Mouse (Mus musculus) small intestine, adult 2 months (tissue): Measurements from ENCODE around the gene Lmo1. TPM values are rescaled to one million over a fixed set of nuclear protein-coding genes. Genes with fewer than 3 reads are reported as not detected.
"Not testable (repeated sequence)": the region's sequence is repeated elsewhere in the genome, so short reads cannot be mapped to it uniquely, and the experiment has no call there.

Experiments
- H3K27ac ChIP-seq: fragments of 200-500 bp; 2 replicates; pipeline ENCODE4 v1.5.1; 2012; ENCODE audit warnings: low read depth, low read length, control low read depth, inconsistent platforms; ENCODE audit not compliant: insufficient read depth
- H3K27me3 ChIP-seq: fragments of 200-500 bp; 2 replicates; pipeline ENCODE4 v1.6.1; 2012; ENCODE audit warnings: mild to moderate bottlenecking, moderate library complexity, low read length, inconsistent platforms; ENCODE audit not compliant: control insufficient read depth, insufficient read depth
- H3K36me3 ChIP-seq: fragments of 200-500 bp; 2 replicates; pipeline ENCODE4 v1.6.1; 2012; ENCODE audit warnings: mild to moderate bottlenecking, low read length, control low read depth, inconsistent platforms; ENCODE audit not compliant: control insufficient read depth, insufficient read depth
- H3K4me1 ChIP-seq: fragments of 200-500 bp; 2 replicates; pipeline ENCODE4 v1.6.1; 2012; ENCODE audit warnings: low read length, inconsistent platforms, mixed read lengths; ENCODE audit not compliant: control insufficient read depth, insufficient read depth, insufficient read length
- H3K4me3 ChIP-seq: fragments of 200-500 bp; 2 replicates; pipeline ENCODE4 v1.5.1; 2012; ENCODE audit warnings: low read depth, mild to moderate bottlenecking, control low read depth, inconsistent platforms, low read length, moderate library complexity
- CTCF ChIP-seq: fragments of 200-500 bp; IDR thresholded peaks from 2 replicates; pipeline ENCODE4 v1.5.1; 2012; ENCODE audit warnings: low read depth, mild to moderate bottlenecking, control low read depth, inconsistent platforms, low read length, moderate library complexity, mixed read lengths; ENCODE audit not compliant: insufficient replicate concordance, insufficient read length; ENCODE audit errors: extremely low read depth
- POLR2A ChIP-seq: fragments of 200-500 bp; IDR thresholded peaks from 2 replicates; pipeline ENCODE4 v1.6.1; 2012; ENCODE audit warnings: low read depth, mild to moderate bottlenecking, control low read depth, inconsistent platforms, low read length, moderate library complexity
- WGBS: fragments of 180-500 bp; shearing (Covaris S2); methylation state at CpG from one replicate; pipeline ENCODE4 v1.1.7; 2018; 5-methylcytosine and 5-hydroxymethylcytosine counted together
- polyA plus RNA-seq: library from polyadenylated mRNA; depleted of rRNA; stranded (reverse); fragments of >200 nt; gene quantifications from 2 replicates; pipeline ENCODE4 v1.2.3, GENCODE M21; 2012

Lmo1 gene
- polyA plus RNA-seq, 1 experiment, result 0.44 TPM

- no peak overlapping the region for H3K4me3 ChIP-seq
- no peaks in the 10 kb centered on the region for H3K36me3 ChIP-seq
- H3K4me1 ChIP-seq, result no peaks in the 10 kb centered on the region
- no peaks in the 10 kb centered on the region for H3K27me3 ChIP-seq
- WGBS, result 79% methylated on average over 8 of the region's 8 CpGs
- no peak overlapping the region for H3K27ac ChIP-seq
- TF ChIP-seq CTCF (no peak), POLR2A (no peak)
These were observed 37.6 kb downstream of the Lmo1 start for GRCm38 (mm10) chr7:109137441-109137840.

- H3K4me3 ChIP-seq, result no peak overlapping the region
- WGBS, result 68% methylated on average over 2 of the region's 2 CpGs
- no peak for TF ChIP-seq POLR2A
- TF ChIP-seq CTCF, result no peak
- no peaks in the 10 kb centered on the region for H3K36me3 ChIP-seq
- H3K27me3 ChIP-seq, result no peaks in the 10 kb centered on the region
- H3K4me1 ChIP-seq, result no peaks in the 10 kb centered on the region
- no peak overlapping the region for H3K27ac ChIP-seq
These were observed 43.4 kb downstream of the Lmo1 start for GRCm38 (mm10) chr7:109131565-109131964.

- no peaks in the 10 kb centered on the region for H3K36me3 ChIP-seq
These were observed 44.9 kb downstream of the Lmo1 start for GRCm38 (mm10) chr7:109129946-109130686.

GRCm38 (mm10) chr7:109129442-109129841 lies 45.6 kb downstream of the Lmo1 start:
- Histone ChIP-seq H3K36me3 (no peaks in the 10 kb centered on the region), H3K27me3 (no peaks in the 10 kb centered on the region), H3K4me3 (no peak overlapping the region), H3K4me1 (no peaks in the 10 kb centered on the region), H3K27ac (no peak overlapping the region)
- TF ChIP-seq POLR2A, result no peak
- no peak for TF ChIP-seq CTCF

More at GRCm38 (mm10) chr7:109129946-109130686, 44.9 kb downstream of the Lmo1 start:
- 75% methylated on average over 5 of the region's 5 CpGs for WGBS
- TF ChIP-seq POLR2A (no peak), CTCF (no peak)
- Histone ChIP-seq H3K4me3 (no peak overlapping the region), H3K27me3 (no peaks in the 10 kb centered on the region), H3K4me1 (no peaks in the 10 kb centered on the region), H3K27ac (no peak overlapping the region)

- Histone ChIP-seq H3K36me3 (no peaks in the 10 kb centered on the region), H3K27me3 (no peaks in the 10 kb centered on the region), H3K27ac (no peak overlapping the region), H3K4me1 (no peaks in the 10 kb centered on the region), H3K4me3 (no peak overlapping the region)
- TF ChIP-seq CTCF, result no peak
- no peak for TF ChIP-seq POLR2A
- WGBS, result 54% methylated on average over 4 of the region's 4 CpGs
These were observed 59.1 kb downstream of the Lmo1 start for GRCm38 (mm10) chr7:109115929-109116328.

- H3K4me1 ChIP-seq, H3K27me3 ChIP-seq, H3K27ac ChIP-seq, H3K36me3 ChIP-seq, H3K4me3 ChIP-seq: not testable (repeated sequence)
- 27% methylated on average over 2 of the region's 4 CpGs for WGBS
These were observed 59.5 kb downstream of the Lmo1 start for GRCm38 (mm10) chr7:109115488-109115887.

- Histone ChIP-seq H3K27ac (no peak overlapping the region), H3K27me3 (no peaks in the 10 kb centered on the region), H3K36me3 (no peaks in the 10 kb centered on the region), H3K4me1 (no peaks in the 10 kb centered on the region), H3K4me3 (no peak overlapping the region)
- WGBS, result 9% methylated on average over 10 of the region's 10 CpGs
- TF ChIP-seq CTCF (no peak), POLR2A (no peak)
These were observed 60.1 kb downstream of the Lmo1 start for GRCm38 (mm10) chr7:109114950-109115349.

- 65% methylated on average over 5 of the region's 5 CpGs for WGBS
- Histone ChIP-seq H3K36me3 (no peaks in the 10 kb centered on the region), H3K4me1 (no peaks in the 10 kb centered on the region), H3K27me3 (no peaks in the 10 kb centered on the region), H3K4me3 (no peak overlapping the region), H3K27ac (no peak overlapping the region)
- no peak for TF ChIP-seq CTCF
- no peak for TF ChIP-seq POLR2A
These were observed 64.0 kb downstream of the Lmo1 start for GRCm38 (mm10) chr7:109111000-109111399.
